ENCODE assay signal across 8 mouse cellular contexts in genomic region chr15:100451245-100451644, GRCm38 (mm10). TPM values are rescaled to one million over a fixed set of nuclear protein-coding genes. Genes with fewer than 3 reads are reported as not detected.
DNase-seq lines count a peak whose midpoint lies in the region; ATAC-seq lines count a peak whose summit lies in the region.

No protein-coding gene starts in this region.

- intact Hi-C loops in heart, postnatal 36 days (cut with DNase I) = loop anchor here (10.0 kb wide), 1 partner anchor 1936 kb away; no protein-coding TSS in a partner anchor

- H3K36me3 ChIP-seq in intestine, embryonic 15.5 days = no peaks in the 10 kb centered on the region
- no peaks in the 10 kb centered on the region for H3K36me3 ChIP-seq in intestine, embryonic 16.5 days (ENCODE audit: control insufficient read depth, insufficient read depth, low read length)
- H3K36me3 ChIP-seq in liver, embryonic 11.5 days (ENCODE audit: control insufficient read depth, insufficient read depth, low read length) = no peaks in the 10 kb centered on the region
- H3K36me3 ChIP-seq in liver, embryonic 12.5 days = no peaks in the 10 kb centered on the region

- 59% methylated on average over 16 of the region's 16 CpGs for WGBS in intestine, embryonic 15.5 days
- 62% methylated on average over 16 of the region's 16 CpGs for WGBS in intestine, embryonic 16.5 days
- 81% methylated on average over 16 of the region's 16 CpGs for WGBS in liver, embryonic 11.5 days
- WGBS in liver, embryonic 12.5 days (ENCODE audit: insufficient replicate concordance) = 71% methylated on average over 16 of the region's 16 CpGs

- 0 out of 2 replicates have a peak overlapping the region, but pooled peaks have one; percentile 6 for H3K4me2 ChIP-seq in intestine, embryonic 15.5 days (replicated peaks)
- no peak overlapping the region for H3K4me2 ChIP-seq in intestine, embryonic 16.5 days (ENCODE audit: low read depth, low read length)
- H3K4me2 ChIP-seq in liver, embryonic 11.5 days = no peak overlapping the region
- H3K4me2 ChIP-seq in liver, embryonic 12.5 days = no peak overlapping the region

- no peak overlapping the region for H3K9ac ChIP-seq in intestine, embryonic 15.5 days
- no peak overlapping the region for H3K9ac ChIP-seq in intestine, embryonic 16.5 days (ENCODE audit: low read depth, low read length)
- no peak overlapping the region for H3K9ac ChIP-seq in liver, embryonic 11.5 days (ENCODE audit: low read depth, low read length)
- H3K9ac ChIP-seq in liver, embryonic 12.5 days = no peak overlapping the region

- no peaks in the 10 kb centered on the region for H3K27me3 ChIP-seq in intestine, embryonic 15.5 days (replicated peaks)
- no peaks in the 10 kb centered on the region for H3K27me3 ChIP-seq in intestine, embryonic 16.5 days (replicated peaks; ENCODE audit: control insufficient read depth, insufficient read depth, low read length)
- H3K27me3 ChIP-seq in liver, embryonic 11.5 days (replicated peaks; ENCODE audit: control insufficient read depth, insufficient read depth, low read length) = no peaks in the 10 kb centered on the region
- H3K27me3 ChIP-seq in liver, embryonic 12.5 days (replicated peaks) = peaks cover 9% of the 10 kb centered on the region; the same call in 1 of the 2 replicates

- no peak for ATAC-seq in intestine, embryonic 15.5 days
- ATAC-seq in intestine, embryonic 16.5 days = no peak
- ATAC-seq in liver, embryonic 11.5 days (replicated peaks; ENCODE audit: low FRiP score) = no peak
- ATAC-seq in liver, embryonic 12.5 days = no peak

- H3K27ac ChIP-seq in intestine, embryonic 15.5 days = no peak overlapping the region
- H3K27ac ChIP-seq in intestine, embryonic 16.5 days (ENCODE audit: low read length) = no peak overlapping the region
- no peak overlapping the region for H3K27ac ChIP-seq in liver, embryonic 11.5 days (ENCODE audit: low read depth, low read length)
- no peak overlapping the region for H3K27ac ChIP-seq in liver, embryonic 12.5 days

- no peak overlapping the region for H3K4me3 ChIP-seq in intestine, embryonic 15.5 days (replicated peaks)
- no peak overlapping the region for H3K4me3 ChIP-seq in intestine, embryonic 16.5 days (ENCODE audit: low read length)
- no peak overlapping the region for H3K4me3 ChIP-seq in liver, embryonic 11.5 days (ENCODE audit: low read depth, low read length)
- no peak overlapping the region for H3K4me3 ChIP-seq in liver, embryonic 12.5 days

- peak; percentile 57 for DNase-seq in 3134 (ENCODE audit: extremely low read depth, insufficient read length, low spot score)
- DNase-seq in cerebellum, postnatal 10 days = peak; percentile 83 to 89
- DNase-seq in heart, postnatal 36 days = peak; percentile 57 to 62
- DNase-seq in T-cell, adult 2 months (ENCODE audit: low spot score) = no peak
- DNase-seq in liver, embryonic 11.5 days (ENCODE audit: low spot score) = no peak

- H3K4me1 ChIP-seq in intestine, embryonic 15.5 days (replicated peaks) = no peaks in the 10 kb centered on the region; the same call in 1 of the 2 replicates
- peaks cover 6% of the 10 kb centered on the region; the same call in 1 of the 2 replicates for H3K4me1 ChIP-seq in intestine, embryonic 16.5 days (ENCODE audit: control insufficient read depth, insufficient read depth, low read length)
- H3K4me1 ChIP-seq in liver, embryonic 11.5 days (replicated peaks; ENCODE audit: control insufficient read depth, insufficient read depth, low read length) = no peaks in the 10 kb centered on the region; the same call in 1 of the 2 replicates
- no peaks in the 10 kb centered on the region for H3K4me1 ChIP-seq in liver, embryonic 12.5 days

- H3K9me3 ChIP-seq in intestine, embryonic 15.5 days = no peaks in the 10 kb centered on the region
- H3K9me3 ChIP-seq in intestine, embryonic 16.5 days (ENCODE audit: control insufficient read depth, low read length) = no peaks in the 10 kb centered on the region
- H3K9me3 ChIP-seq in liver, embryonic 11.5 days (ENCODE audit: control insufficient read depth, low read length) = no peaks in the 10 kb centered on the region
- no peaks in the 10 kb centered on the region for H3K9me3 ChIP-seq in liver, embryonic 12.5 days (replicated peaks)

RNA-seq across cellular contexts. Expression of gene Letmd1, which starts 17.6 kb away (rescaled TPM):
- 31.2 and 32.9 TPM in 2 replicates for polyA plus RNA-seq in intestine, embryonic 15.5 days (2015; fragmentation: Nextera tagmentation; extraction: Ambion mirVana)
- polyA plus RNA-seq in intestine, embryonic 16.5 days (2015; fragmentation: Nextera tagmentation; extraction: Ambion mirVana) = 31.3 and 33.7 TPM in 2 replicates
- 10 to 100 TPM; 12.2 to 14.8 TPM for total RNA-seq in heart, postnatal 36 days (2021)
- 34.2 and 36.0 TPM in 2 replicates for polyA plus RNA-seq in liver, embryonic 11.5 days (2014; fragmentation: Nextera tagmentation; extraction: Ambion mirVana)
- polyA plus RNA-seq in liver, embryonic 12.5 days (2016; fragmentation: Nextera tagmentation; extraction: Ambion mirVana) = 18.5 and 20.0 TPM in 2 replicates

RNA-seq across cellular contexts. Expression of gene Slc11a2, which starts 26.4 kb away (rescaled TPM):
- polyA plus RNA-seq in intestine, embryonic 15.5 days (2015; fragmentation: Nextera tagmentation; extraction: Ambion mirVana) = 29.8 and 29.9 TPM in 2 replicates
- 40.7 and 47.2 TPM in 2 replicates for polyA plus RNA-seq in intestine, embryonic 16.5 days (2015; fragmentation: Nextera tagmentation; extraction: Ambion mirVana)
- 10 to 100 TPM; 45.2 TPM for total RNA-seq in heart, postnatal 36 days (2021)
- 51.2 and 55.4 TPM in 2 replicates for polyA plus RNA-seq in liver, embryonic 11.5 days (2014; fragmentation: Nextera tagmentation; extraction: Ambion mirVana)
- 56.5 and 59.7 TPM in 2 replicates for polyA plus RNA-seq in liver, embryonic 12.5 days (2016; fragmentation: Nextera tagmentation; extraction: Ambion mirVana)

RNA-seq across cellular contexts. Expression of gene Gm5475, which starts 29.3 kb away (rescaled TPM):
- polyA plus RNA-seq in intestine, embryonic 15.5 days (2015; fragmentation: Nextera tagmentation; extraction: Ambion mirVana) = 0.13 and 0.19 TPM in 2 replicates
- 0.11 and 0.18 TPM in 2 replicates for polyA plus RNA-seq in intestine, embryonic 16.5 days (2015; fragmentation: Nextera tagmentation; extraction: Ambion mirVana)
- total RNA-seq in heart, postnatal 36 days (2021) = not detected
- 0.10 TPM in 1 of 2 replicates, not detected in the other for polyA plus RNA-seq in liver, embryonic 11.5 days (2014; fragmentation: Nextera tagmentation; extraction: Ambion mirVana)
- 0.06 and 0.08 TPM in 2 replicates for polyA plus RNA-seq in liver, embryonic 12.5 days (2016; fragmentation: Nextera tagmentation; extraction: Ambion mirVana)

RNA-seq across cellular contexts. Expression of gene Csrnp2, which starts 44.0 kb away (rescaled TPM):
- 7.7 and 8.7 TPM in 2 replicates for polyA plus RNA-seq in intestine, embryonic 15.5 days (2015; fragmentation: Nextera tagmentation; extraction: Ambion mirVana)
- polyA plus RNA-seq in intestine, embryonic 16.5 days (2015; fragmentation: Nextera tagmentation; extraction: Ambion mirVana) = 5.8 and 5.9 TPM in 2 replicates
- total RNA-seq in heart, postnatal 36 days (2021) = 1 to 10 TPM; 2.5 to 3.0 TPM
- 6.5 and 7.5 TPM in 2 replicates for polyA plus RNA-seq in liver, embryonic 11.5 days (2014; fragmentation: Nextera tagmentation; extraction: Ambion mirVana)
- 2.8 and 3.0 TPM in 2 replicates for polyA plus RNA-seq in liver, embryonic 12.5 days (2016; fragmentation: Nextera tagmentation; extraction: Ambion mirVana)

Comparison
In these comparisons a context has a peak if more than half of its experiments do, and no peak if none do; other contexts are left out.
1. DNase-seq: peak in 3134 (single experiment), cerebellum, postnatal 10 days (2 of 2) and heart, postnatal 36 days (2 of 2); none in T-cell, adult 2 months (single experiment) and liver, embryonic 11.5 days (single experiment).